Mouse (Mus musculus) spleen, adult 2 months (tissue): ENCODE measurements around the gene Neurl4.
A peak's percentile ranks its signal among the peaks of the same experiment; 100 is the strongest.

Source experiments
- CTCF ChIP-seq: fragments of 200-500 bp; IDR thresholded peaks from 2 replicates; pipeline ENCODE4 v1.5.1; 2011; ENCODE audit warnings: mild to moderate bottlenecking, inconsistent platforms; ENCODE audit not compliant: insufficient read depth, insufficient read length, insufficient replicate concordance; ENCODE audit errors: extremely low read depth
- POLR2A ChIP-seq: fragments of 200-500 bp; IDR thresholded peaks from 2 replicates; pipeline ENCODE4 v1.6.1; 2011; ENCODE audit warnings: low read depth, low read length, inconsistent platforms

DNA sequence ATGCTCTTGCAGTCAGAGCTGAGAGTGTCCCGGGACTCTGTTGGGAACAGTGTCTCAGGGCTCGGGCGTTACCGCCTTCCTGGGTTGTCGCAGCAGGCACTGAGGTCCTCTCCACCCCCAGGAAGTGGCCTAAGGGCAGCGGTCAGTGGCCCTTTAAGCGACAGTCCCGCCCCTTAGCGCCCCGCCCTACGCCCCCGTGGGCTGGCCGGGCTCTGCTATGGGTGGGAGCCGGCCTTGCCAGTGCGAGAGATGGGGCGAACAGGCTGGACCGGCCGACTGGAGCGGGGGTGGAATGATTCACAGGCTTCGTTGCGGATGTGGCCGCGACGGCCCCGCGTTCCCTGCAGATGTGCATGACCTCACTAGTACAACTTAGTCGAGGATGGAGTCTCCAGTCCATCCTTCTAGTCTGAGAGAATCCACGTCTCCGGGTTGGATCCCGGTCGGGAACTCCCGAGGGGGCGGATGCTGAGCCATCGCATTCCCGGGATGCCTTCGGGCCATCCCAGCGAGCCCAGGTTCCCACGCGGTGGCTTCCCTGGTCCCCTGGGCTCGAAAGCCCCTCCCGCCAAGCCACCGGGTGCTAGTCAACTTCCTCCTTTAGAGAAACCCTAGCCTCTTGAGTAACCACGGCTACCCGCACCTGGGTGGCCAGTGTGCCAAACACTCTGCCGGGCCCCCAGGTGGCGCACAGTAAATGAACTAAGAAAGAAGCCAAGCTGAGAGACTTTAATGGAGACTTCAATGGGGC, 19.8 kb upstream of the Neurl4 start, which contains the start of gene Kctd11:
- TF ChIP-seq POLR2A = no peak; the same call in 1 of the 2 replicates
- peak; percentile 60; the same call in 1 of the 2 replicates for TF ChIP-seq CTCF
